Mouse (Mus musculus): Measurements from ENCODE around the gene Hoxb7.

The Hoxb7 gene

DNA sequence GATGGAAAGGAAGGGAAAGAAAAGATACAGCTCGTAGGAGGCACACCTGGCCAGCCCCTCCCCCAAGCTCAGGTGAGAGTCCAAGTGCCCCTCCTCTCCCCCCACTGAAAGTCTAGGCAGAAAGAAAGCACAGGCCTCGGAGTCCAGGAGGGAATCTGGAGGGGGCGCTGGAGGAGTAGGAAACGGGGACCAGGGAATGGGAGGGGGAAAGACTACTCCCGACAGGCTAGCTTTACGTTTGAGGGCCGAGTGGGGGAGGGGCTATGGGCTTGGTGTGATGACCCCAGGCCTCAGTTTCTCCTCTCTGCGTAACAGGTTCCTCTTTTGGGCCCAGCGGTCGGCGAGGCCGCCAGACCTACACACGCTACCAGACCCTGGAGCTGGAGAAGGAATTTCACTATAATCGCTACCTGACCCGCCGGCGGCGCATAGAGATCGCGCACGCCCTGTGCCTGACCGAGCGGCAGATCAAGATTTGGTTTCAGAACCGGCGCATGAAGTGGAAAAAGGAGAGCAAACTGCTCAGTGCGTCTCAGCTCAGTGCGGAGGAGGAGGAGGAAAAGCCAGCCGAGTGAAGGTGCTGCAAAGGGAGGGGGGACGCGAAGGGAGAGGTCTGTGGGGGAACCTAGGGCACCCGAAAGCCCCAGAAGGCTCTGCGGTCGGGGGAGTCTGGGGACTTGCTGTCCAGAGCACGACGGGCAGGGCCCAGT, 14.1 kb downstream of the Hoxb7 start:
- DNase-seq (ENCODE audit: low spot score): no peak

- no peak for DNase-seq (ENCODE audit: low spot score)
Observed at GRCm38 (mm10) chr11:96301064-96301431, 14.6 kb downstream of the Hoxb7 start.

DNA sequence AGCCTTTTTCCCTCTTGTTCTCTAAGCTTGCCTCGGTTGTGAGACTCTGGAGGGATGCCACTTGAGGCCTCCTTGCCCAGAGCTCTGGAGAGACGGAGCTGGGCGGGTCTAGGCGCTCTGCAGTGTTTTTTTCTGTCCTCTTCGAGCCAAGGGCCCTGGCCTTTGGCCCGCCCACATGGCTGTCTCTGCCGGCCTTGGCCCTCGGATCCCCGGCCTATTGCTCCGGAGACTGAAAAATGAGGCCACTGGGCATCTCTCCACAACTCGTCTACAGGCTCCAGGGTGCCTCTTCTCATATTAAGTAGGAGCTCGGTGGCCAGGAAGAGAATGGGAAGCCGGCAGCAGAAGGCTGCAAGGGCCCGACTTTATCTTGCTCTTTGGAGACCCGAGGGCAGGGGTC, 15.4 kb downstream of the Hoxb7 start:
- DNase-seq (ENCODE audit: low spot score): no peak

GRCm38 (mm10) chr11:96302381-96303150, 16.1 kb downstream of the Hoxb7 start:
- no peak for DNase-seq (ENCODE audit: low spot score)

GRCm38 (mm10) chr11:96303151-96304099, 17.0 kb downstream of the Hoxb7 start, which contains the start of gene Hoxb5:
TSS of gene Hoxb5 (plus strand) at chr11:96303336.
- no peak for DNase-seq (ENCODE audit: low spot score)

- no peak for DNase-seq (ENCODE audit: low spot score)
Observed at GRCm38 (mm10) chr11:96304381-96305195, 18.2 kb downstream of the Hoxb7 start.

DNA sequence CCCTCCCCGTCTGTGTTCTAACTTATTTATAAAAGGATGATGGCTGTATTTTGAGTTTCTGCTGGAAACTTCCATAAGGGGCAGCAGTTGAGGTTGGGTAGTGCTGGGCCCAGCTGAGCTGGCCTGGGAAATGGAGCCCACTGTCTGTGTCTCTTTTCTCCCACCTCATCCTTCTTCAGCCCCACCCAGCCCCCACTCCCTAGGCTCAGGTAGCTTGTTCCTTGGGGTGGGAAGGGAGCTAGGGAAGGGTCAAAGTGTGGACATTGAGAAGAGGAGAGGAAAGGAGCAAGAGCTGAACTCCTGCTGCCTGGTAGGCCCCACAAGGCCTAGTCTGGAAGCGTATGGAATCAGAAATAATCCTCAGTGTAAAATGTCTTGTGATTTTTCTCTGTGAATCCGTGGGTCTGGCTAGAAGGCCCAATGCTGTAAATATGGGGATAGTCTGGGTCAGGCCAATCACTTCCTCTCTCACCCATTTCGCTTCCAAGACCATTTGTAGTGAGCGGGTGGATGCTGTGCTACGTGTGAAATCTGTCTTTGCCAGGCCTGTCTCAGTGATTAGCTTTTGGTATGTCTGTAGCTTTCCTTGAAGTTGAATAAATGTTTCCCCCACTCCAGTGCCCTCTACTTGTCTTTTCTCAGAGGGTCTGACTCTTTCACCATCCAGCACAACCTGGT, 19.2 kb downstream of the Hoxb7 start:
- no peak for DNase-seq (ENCODE audit: low spot score)

DNA sequence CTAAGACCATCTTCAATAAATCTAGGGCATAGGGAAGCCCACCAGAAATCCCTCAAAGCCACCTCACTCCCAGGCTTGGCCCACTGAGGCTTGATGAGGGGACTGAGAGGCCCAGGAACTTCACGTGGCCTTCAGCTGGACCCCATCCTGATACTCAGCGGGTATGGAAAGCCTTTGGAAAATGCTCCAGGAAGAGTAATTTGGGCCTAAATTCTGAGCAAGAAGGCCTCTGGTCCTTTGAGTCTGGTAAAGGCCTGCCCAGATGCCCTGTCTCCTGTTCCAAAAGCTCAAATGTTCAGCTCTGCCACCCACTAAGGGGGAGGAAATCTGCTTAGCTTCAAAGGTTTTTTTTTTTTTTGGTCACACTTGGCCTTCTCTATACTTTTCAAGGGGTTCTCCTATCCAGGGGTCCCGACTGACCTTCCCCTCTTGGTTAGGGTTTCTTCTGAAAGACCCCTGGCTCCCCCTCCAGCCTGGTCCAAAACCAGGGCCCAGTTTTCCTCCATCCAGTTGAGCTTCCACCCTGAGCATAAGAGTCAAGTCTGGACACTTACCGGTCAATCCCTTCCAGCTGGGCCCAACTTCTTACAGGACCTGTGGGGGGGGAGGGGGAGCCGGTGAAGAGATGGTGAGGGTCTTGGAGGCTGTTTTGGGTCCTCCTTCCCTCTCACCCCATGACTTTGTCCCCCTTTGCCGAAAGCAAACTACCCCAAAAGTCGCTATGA, 19.9 kb downstream of the Hoxb7 start:
- DNase-seq (ENCODE audit: low spot score): no peak

GRCm38 (mm10) chr11:96306908-96307269, 20.5 kb downstream of the Hoxb7 start:
- no peak for DNase-seq (ENCODE audit: low spot score)

- DNase-seq (ENCODE audit: low spot score): no peak
Observed at GRCm38 (mm10) chr11:96308763-96309162, 22.3 kb downstream of the Hoxb7 start.

- no peak for DNase-seq (ENCODE audit: low spot score)
Observed at GRCm38 (mm10) chr11:96309288-96309687, 22.9 kb downstream of the Hoxb7 start.

GRCm38 (mm10) chr11:96310183-96310938, 23.9 kb downstream of the Hoxb7 start:
- DNase-seq (ENCODE audit: low spot score): no peak

DNA sequence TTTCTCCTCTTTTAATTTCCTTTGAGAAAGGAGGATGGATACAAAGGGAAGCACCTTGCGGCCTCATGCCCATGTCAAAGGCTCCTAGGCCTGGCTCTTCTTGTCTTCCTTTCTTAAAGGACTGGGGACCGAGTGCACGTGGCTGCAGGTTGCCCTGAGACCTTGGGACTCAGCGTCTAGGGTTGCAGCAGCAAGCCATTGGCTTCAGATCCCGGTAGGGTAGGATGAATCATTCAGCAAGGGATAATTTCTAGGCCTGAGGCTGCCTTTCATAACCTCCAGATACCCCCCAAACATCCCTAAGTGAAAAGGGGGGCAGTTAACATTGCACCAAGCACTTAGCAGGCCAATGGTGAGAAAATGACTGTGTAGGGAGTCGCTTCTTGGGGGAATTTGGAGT, 24.7 kb downstream of the Hoxb7 start:
- no peak for DNase-seq (ENCODE audit: low spot score)

- DNase-seq (ENCODE audit: low spot score): no peak
Observed at GRCm38 (mm10) chr11:96311520-96312417, 25.3 kb downstream of the Hoxb7 start.

GRCm38 (mm10) chr11:96313134-96313533, 26.7 kb downstream of the Hoxb7 start:
- no peak for DNase-seq (ENCODE audit: low spot score)

- no peak for DNase-seq (ENCODE audit: low spot score)
Observed at GRCm38 (mm10) chr11:96313806-96314428, 27.5 kb downstream of the Hoxb7 start.

- DNase-seq (ENCODE audit: low spot score): no peak
Observed at GRCm38 (mm10) chr11:96314671-96315343, 28.4 kb downstream of the Hoxb7 start.

GRCm38 (mm10) chr11:96315344-96315681, 28.9 kb downstream of the Hoxb7 start:
- no peak for DNase-seq (ENCODE audit: low spot score)

Data from c-Kit-positive CD71-positive TER-119-positive erythroid progenitor cells, embryonic 14.5 days (primary cell).